Mouse (Mus musculus) R1 (cell line): Measurements from ENCODE around the gene Elavl4.
A peak's percentile ranks its signal among the peaks of the same experiment; 100 is the strongest.

Source experiments
- DNase-seq: peaks from one replicate; pipeline ENCODE4 v3.0.0-alpha.2; 2018; ENCODE audit warnings: low read depth, low spot score

The Elavl4 gene

DNA sequence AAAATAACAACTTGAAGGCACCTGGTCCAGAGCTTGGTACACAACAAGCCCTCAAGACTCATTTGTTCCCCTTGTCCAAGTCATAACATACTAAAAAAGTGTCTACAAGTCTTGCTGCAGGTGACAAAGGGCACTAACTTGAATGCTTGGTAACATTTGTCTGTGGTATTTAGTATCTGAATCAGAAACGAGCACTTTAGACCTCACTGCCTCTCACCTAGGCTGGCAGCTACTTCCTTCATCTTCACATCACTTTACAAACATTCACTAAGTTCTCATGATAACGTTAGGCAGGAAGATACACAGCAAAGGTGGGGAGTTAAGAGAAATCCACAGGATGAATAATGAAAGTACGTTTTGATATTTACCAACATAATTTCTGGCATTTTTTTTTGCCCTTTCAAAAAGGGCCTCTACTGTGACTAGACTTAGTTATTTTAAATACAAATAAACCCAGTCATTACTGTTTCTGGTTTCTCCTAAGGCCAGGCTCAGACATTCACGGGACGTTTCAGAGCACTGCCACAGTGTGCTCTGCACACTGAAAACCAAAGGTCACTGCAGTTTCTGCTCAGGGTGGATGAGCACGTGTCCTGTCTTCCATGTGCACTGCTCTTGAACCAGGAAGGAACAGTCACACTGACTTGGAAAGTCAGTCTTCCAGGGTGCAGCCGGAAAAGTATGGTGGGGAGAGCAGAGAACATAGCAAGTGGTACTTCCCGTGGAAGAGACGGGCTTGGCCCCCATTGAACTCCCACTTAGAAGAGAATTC lies 84.7 kb downstream of the Elavl4 start:
- DNase-seq: no peak

DNA sequence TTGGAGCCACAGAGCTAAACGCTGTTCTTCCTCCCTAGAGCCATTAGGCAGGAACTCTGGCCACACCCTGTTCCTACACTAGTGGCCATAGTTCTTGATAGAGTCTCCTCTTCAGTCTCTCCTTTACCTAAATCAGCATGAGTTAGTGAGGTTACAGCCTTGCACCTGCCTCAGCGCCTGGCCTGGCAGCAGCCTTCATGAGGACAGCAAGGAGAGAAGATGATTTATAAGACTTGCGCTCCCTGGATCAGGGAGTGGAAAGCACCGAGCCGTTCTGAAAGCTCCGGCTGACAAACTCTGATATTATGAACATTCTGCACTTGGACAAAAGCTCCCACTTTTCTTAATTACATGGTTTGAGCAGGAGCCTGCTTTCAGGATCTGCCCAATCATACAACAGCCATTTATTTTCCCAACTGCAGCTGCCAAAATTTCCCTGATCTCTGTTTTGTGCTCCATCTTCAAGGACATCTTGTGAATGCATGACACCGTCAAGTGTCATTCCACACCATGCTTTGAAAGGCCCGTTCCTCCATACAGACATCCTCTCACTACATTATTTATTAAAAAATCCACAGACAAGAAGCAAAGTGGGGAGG lies 87.3 kb downstream of the Elavl4 start:
- DNase-seq: no peak

GRCm38 (mm10) chr4:110257360-110257759 lies 94.3 kb downstream of the Elavl4 start:
- peak; percentile 12 for DNase-seq

DNA sequence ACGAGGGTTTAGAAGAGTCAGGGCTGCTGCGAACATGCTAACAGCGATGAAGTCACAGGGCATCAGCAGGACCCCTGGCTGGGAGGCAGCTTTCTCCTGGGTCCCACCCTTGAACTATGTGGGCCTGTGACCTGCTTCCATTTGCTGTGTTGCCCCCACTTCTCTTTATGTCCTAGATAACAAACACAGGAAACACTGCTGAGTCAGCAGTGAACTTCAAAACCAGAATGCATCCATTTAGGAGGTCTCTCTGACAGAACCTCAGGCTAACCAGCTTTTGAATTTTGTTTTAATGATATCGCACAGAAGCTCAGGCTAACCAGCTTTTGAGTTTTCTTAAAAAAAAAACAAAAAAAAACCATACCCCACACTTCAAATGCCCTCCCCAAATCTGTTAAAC lies 96.1 kb downstream of the Elavl4 start:
- DNase-seq: no peak

DNA sequence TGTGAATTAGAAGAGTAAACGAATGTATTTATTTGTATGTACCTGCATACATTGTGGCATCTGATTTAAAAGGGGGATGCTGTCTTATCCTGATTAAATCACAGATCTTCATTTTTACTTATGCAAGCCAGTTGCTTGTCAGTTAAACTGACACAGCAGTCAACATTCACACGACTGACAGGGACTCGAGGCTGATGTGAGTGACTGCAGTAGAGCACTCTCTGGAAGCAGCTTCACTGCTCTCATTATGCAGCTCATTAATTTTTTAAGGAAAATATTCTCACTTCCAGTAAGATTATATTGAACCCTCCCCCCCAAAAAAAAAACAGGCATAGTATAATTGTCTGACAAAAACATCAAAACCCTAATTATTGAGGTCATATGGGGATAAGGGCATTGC lies 101.7 kb downstream of the Elavl4 start:
- no peak for DNase-seq

- DNase-seq: no peak
Measured at GRCm38 (mm10) chr4:110242879-110243278, 108.8 kb downstream of the Elavl4 start.

- DNase-seq: no peak
Measured at GRCm38 (mm10) chr4:110234554-110234953, 117.2 kb downstream of the Elavl4 start.

- DNase-seq: no peak
Measured at GRCm38 (mm10) chr4:110232327-110232726, 119.4 kb downstream of the Elavl4 start.

DNA sequence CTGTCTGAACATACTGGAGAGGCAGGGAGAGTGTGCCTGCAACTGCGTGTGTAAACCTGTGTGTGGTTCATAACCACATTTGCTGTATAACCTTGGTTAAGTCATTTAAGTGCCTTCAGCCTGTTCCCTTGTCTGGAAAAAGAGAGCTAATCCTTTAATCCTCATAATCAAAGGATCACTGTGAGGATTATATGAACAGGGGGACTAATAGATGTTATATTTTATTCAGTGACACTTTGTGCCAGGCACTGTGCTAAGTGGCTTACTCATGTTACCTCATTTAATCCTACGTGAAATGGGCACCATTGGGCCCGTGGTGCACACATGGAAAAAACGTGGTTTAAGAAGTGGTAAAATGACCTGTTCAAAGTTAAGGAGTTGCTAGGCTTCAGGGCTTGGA lies 119.9 kb downstream of the Elavl4 start:
- DNase-seq: no peak

DNA sequence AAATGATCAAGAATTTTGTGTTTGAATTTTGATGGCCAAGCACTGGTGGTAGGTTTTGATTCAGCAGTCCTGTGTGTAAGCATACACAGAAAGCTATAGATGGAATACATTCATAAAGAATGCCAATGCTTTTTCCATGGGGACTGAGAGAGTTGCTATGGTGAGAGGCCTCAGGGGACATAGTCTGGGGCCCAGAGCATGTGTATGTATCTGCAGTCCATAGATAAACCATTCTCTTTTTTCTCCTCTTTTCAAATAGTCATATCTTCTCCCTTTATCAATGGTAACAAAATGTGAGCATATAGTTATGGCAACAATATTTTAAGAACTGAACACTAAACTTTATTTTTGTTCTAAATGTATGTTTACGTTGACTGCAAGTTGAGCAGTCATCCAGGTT lies 122.1 kb downstream of the Elavl4 start:
- no peak for DNase-seq

DNA sequence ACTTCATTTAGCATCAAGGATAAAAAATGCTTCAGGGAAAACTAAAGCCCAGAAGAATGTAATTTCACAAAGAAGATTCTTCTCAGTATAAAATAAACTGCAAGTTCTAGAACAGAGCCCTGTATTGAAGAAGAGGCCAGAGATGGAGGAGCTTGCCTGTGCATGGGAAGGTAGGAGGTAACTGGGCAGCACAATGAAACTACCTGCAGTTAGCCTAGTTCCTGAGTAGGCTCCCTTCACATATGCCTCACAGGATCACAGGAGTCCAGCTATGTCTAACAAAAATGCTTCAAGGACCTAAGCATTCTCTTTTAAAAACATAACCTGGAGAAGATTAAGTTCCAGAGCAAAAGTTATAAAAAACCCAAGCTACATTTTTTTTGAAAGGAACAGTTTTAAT lies 122.5 kb downstream of the Elavl4 start:
- DNase-seq: no peak

- DNase-seq: no peak
Measured at GRCm38 (mm10) chr4:110227621-110228031, 124.1 kb downstream of the Elavl4 start.

- DNase-seq: no peak
Measured at GRCm38 (mm10) chr4:110225492-110225891, 126.2 kb downstream of the Elavl4 start.

DNA sequence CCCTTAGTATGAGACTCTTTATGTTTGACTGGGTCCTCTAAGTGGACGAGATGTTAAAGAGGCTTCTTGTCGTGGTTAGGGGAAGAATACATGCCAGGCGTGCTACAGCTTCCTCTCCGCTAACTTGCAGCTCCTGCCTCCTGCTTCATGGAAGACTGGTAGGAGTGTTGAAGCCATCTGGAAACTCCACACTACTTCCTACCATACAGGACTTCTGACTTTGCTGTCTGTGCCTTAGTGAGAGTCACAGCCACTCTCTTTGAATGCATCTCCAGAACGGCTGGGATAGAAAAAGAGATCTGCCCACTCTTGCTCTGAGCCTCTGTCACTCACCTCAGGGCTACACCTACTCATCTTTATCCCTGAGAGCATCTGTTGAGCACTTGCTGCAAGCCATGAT lies 132.9 kb downstream of the Elavl4 start:
- DNase-seq: no peak

DNA sequence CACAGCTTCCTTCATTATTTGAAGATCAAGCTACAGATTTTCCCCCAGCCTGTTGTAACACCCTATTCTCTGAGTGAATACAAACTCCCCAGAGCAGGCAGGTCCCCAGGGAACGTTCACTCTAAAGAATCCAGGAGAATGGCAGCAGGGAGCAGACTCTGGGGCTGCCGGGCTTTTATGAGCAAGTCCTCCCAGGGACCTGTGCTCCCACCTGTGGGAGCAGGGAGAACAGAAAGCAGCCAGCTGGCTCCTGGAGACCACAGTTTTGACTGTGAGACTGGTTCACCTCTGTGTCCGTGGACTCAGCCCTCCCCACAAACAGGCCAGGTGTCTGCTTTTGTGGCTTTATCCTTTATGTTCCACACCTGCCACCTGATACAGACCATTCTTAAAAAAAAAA lies 134.2 kb downstream of the Elavl4 start:
- no peak for DNase-seq

- no peak for DNase-seq
Measured at GRCm38 (mm10) chr4:110214543-110214942, 137.2 kb downstream of the Elavl4 start.

GRCm38 (mm10) chr4:110213666-110214065 lies 138.0 kb downstream of the Elavl4 start:
- DNase-seq: no peak

- no peak for DNase-seq
Measured at GRCm38 (mm10) chr4:110210246-110210645, 141.5 kb downstream of the Elavl4 start.

- DNase-seq: no peak
Measured at GRCm38 (mm10) chr4:110209613-110210012, 142.1 kb downstream of the Elavl4 start.

- no peak for DNase-seq
Measured at GRCm38 (mm10) chr4:110201680-110202079, 150.0 kb downstream of the Elavl4 start.

DNA sequence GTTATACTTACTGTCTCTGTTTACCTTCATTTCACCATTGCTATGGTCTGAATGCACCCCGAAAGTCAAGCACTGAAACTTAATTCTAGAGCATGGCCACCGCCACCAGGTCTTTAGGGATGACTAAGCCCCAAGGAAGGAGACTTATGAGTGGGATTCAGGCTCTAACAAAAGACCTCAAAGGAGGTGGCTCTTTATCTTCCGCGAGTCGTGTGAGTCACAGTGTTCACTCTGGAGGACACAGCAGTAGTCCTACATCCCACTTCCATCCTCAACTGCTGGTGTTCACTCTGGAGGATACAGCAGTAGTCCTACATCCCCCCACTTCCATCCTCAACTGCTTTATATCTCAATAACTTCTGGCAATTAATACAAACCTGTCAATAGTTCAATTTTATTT lies 151.8 kb downstream of the Elavl4 start:
- DNase-seq: no peak

GRCm38 (mm10) chr4:110198600-110198999 lies 153.1 kb downstream of the Elavl4 start:
- no peak for DNase-seq

DNA sequence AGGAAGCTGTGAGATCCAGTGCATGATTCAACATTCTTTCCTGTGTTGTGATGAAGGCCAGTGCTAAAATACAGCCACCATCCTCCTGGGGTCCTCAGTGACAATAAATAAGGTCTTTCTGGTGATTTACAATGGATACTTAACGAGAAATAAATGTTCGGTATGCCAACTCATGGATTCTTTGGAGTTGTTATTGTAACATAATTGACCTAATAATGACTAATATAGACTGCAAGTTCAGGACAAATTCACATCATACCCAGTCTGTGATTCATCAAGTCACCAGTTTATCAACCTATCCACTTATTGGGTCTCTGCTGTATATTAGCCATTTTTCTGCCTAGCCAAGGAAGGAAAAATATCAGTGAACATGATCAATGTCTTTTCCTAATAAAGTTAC lies 174.4 kb downstream of the Elavl4 start:
- no peak for DNase-seq
